Mouse (Mus musculus): ENCODE results near the gene Sc5d.

GRCm38 (mm10) chr9:42246688-42247087, 17.4 kb downstream of the Sc5d start:
- no peak for TF ChIP-seq CTCF (IDR thresholded peaks at IDR 0.05; ENCODE audit: control insufficient read depth, insufficient read depth, insufficient replicate concordance, low read depth, low read length)
- no peak for TF ChIP-seq POLR2A (IDR thresholded peaks at IDR 0.05; ENCODE audit: control insufficient read depth, low read depth, low read length)

All from testis, adult 2 months (tissue).